Mouse (Mus musculus): ENCODE measurements around the gene Kbtbd13.
"Not testable (repeated sequence)": the region's sequence is repeated elsewhere in the genome, so short reads cannot be mapped to it uniquely, and the experiment has no call there.

Kbtbd13 gene

DNA sequence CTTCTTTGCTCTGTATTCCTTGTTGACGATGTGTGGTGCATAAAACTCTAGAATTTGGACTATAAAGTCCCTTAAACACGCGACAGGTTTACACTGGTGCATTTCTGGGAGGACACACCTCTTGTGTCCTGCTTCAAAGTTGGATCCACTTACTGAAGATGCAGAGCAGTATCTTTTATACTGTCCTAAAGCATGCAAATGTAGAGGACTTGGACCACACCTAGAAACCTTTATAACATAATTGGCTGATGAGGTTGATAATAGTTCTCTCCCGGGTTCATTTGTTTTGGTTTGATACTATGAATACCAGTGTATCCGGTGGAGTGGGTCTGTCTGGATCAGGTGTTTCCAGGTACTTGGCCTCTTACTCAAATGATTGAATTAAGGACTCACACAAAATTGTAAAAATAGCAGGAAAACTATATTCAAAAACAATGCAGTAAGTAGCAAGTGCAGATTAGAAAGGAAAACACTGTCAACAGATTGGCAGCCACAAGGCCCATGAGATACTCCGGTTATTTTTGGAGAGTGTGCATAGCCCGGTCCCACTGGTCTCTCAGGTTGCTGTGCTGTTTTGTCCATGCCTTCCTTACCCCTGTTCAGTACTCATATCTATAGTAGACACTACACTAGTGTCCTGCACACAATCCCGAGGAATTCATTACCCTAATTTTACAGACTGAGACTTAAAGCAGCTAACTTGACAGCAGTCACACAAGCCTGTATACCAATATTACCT lies 44.2 kb downstream of the Kbtbd13 start:
- DNase-seq: no peak

DNA sequence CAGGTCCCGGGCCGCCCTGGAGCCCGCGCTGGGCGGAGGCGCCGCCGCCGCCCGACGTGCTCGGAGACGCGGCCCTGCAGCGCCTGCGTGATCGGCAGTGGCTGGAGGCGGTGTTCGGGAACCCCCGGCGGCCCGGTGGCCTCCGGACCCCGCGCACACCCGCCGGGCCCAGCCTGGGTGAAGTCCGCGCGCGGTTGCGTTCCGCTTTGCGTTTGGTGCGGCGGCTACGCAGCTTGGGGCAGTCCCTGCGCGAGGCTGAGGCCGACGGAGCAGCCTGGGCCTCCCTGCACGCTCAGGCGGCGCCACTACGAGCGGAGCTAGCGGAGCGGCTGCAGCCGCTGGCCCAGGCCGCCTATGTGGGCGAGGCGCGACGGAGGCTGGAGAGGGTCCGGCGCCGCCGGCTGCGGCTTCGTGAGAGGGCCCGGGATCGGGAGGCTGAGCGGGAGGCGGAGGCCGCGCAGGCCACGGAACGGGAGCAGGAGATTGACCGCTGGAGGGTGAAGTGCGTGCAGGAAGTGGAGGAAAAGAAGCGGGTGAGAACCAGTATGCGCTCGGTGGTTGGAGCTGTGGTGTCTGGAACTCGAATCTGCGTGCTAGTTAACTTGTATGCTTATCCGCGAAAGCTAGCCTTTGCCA lies 44.9 kb downstream of the Kbtbd13 start:
- DNase-seq: peak; percentile 58

DNA sequence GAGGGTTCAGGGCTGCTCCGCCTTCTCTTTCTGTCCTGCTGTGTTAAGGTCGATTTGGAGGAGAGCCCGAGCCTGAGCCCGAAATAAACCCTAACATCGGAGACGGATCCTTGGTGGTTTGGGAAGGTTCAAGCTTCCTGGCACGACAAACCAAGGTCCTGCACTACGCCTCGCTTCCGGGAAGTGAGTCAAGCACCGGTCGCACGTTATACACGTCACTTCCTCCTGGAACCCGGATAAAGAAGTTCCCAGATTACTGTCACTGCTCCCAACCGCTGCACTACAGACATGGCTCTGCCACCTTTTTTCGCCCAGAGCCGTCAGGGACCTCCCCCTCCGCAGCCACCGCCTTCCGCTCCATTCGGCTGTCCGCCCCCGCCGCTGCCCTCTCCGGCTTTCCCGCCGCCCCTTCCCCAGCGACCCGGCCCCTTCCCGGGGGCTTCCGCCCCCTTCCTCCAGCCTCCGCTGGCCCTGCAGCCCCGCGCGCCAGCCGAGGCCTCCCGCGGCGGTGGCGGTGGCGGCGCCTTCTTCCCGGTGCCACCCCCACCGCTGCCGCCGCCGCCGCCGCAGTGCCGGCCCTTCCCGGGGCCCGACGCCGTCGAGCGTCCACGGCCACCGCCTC lies 45.5 kb downstream of the Kbtbd13 start, which contains the start of gene Pdcd7:
Gene Pdcd7 (plus strand): TSS at position 251 of the 622 bp plus-strand sequence.
- peak; percentile 96 for DNase-seq

DNA sequence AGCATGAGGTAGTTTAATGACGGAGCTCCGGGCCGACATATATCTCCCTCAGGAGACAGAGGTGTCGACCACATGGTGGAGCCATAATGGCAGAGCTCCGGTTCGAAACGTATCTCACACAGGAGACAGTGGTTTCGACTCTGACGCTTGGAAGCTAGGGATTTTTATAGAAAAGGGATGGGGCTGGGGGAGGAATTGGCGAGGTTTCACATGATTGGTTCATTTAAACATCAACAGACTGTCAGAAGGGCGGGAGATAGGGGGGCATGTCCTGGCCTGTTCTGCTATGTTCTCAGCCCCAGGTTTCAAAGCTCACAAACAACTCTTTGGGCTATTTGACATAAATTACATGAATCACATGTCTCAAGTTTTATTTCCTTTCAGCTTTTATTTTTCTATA lies 46.0 kb downstream of the Kbtbd13 start:
- not testable (repeated sequence) for DNase-seq

DNA sequence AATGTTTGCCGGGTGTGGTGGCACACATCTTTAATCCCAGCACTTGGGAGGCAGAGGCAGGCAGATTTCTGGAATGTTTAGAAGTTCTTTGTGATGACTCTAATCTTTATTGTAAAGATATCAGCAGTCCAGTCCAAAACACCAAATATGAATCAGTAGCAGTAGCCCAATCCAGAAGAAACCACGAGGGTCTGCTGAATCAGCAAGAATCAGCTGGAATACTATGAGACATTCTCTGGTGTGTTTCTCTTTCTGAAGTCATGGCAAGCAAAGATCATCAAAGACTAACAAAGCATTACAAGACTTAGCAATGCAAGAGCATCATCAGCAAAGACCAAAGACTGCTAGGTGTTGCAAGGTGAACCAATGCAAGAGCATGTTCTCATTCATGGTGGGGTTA lies 51.0 kb downstream of the Kbtbd13 start:
- DNase-seq: no peak

DNA sequence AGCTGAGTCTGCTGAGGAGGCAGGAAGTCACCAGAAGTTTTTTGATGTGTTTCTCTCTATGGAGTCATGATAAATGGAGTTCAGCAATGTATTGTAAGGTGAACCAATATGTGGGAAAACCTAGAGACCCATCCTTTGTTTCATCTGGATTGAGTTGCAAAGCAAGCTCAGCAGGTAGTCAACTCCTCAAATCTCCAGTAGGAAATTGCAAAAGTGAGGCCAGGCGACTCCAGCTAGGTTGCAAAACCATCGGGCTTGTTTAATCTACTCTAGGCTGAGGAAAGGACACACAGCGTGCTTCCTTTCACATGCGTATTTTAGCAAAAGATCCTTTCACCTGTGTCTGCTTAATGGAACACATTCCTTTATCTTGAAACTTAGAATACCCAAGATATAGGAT lies 52.3 kb downstream of the Kbtbd13 start:
- DNase-seq: no peak
